Mouse (Mus musculus) left cerebral cortex, adult 2 months (tissue): ENCODE measurements around the gene Isy1. TPM values are rescaled to one million over a fixed set of nuclear protein-coding genes. Genes with fewer than 3 reads are reported as not detected.

Experiments
- DNase-seq, 2 experiments: peaks; one replicate each; pipeline ENCODE4 v3.0.0; 2021 to 2022; ENCODE audit warnings: low spot score in 2 of 2, mixed read lengths in 1 of 2; ENCODE audit errors: extremely low spot score in 1 of 2
- H3K27ac ChIP-seq: fragments of 200-600 bp; 2 replicates; pipeline ENCODE4 v1.8.1; 2022
- H3K4me3 ChIP-seq: fragments of 200-600 bp; 2 replicates; pipeline ENCODE4 v1.8.1; 2022
- CTCF ChIP-seq: fragments of 200-600 bp; IDR thresholded peaks from 2 replicates; pipeline ENCODE4 v1.8.1; 2022; ENCODE audit warnings: antibody characterized with exemption, mild to moderate bottlenecking, moderate library complexity
- intact Hi-C: fragments of 180-260 bp; cut with DNase I; formaldehyde crosslinking; loops from one replicate; pipeline ENCODE4 v1.15.1; 2025
- total RNA-seq, 2 experiments: library from RNA; stranded (reverse); gene quantifications; 2 replicates each; pipeline ENCODE4 v1.2.3; 2021

The Isy1 gene
- total RNA-seq, 2 experiments from 2014 or later = 35.8 to 40.6 TPM

DNA sequence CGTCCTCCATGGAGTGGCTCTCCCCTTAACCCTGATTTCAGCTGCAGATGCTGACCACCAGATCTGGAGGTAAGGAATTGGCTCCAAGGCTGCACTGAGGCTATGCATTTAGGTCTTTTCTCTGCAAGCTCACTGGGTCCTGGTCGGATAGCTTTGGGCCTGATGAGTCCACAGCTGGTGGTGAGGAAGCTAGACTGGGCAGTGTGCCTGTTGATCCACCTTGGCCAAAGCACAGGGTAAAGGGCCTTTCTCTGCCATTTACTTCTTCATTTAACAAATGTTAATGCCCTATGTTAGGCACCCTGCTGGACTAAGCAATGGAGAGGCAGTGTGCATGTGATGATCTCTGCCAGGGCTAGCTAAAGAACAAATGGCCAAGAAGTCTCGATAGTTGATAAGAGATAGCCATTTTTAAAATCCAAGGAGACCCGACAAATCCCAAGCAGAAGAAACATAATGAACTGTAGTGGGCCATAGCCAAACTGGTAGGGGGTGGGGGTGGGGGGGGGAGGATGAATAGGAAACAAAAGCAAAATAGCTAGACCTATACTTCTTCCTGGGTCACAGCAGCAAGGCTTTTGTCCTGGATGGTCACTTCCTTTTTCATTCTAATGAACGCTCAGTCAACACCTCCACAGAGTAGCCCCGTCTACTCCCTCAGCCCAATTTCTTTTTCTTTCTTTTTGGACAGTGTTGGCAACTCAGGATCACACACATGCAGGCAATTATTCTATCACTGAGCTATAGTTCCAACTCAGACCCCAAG lies 43.0 kb downstream of the Isy1 start:
- intact Hi-C loops = no loop called here
- H3K4me3 ChIP-seq = no peak overlapping the region
- no peak overlapping the region for H3K27ac ChIP-seq
- DNase-seq = no peak
- no peak for TF ChIP-seq CTCF

- Histone ChIP-seq H3K4me3 (no peak overlapping the region), H3K27ac (no peak overlapping the region)
- intact Hi-C loops = no loop called here
- TF ChIP-seq CTCF = no peak
- DNase-seq = no peak
Measured at GRCm38 (mm10) chr6:87793821-87794510, 44.6 kb downstream of the Isy1 start.

- intact Hi-C loops = no loop called here
- Histone ChIP-seq H3K4me3 (no peak overlapping the region), H3K27ac (no peak overlapping the region)
- TF ChIP-seq CTCF = no peak
- DNase-seq = no peak
Measured at GRCm38 (mm10) chr6:87791826-87792225, 46.8 kb downstream of the Isy1 start.

DNA sequence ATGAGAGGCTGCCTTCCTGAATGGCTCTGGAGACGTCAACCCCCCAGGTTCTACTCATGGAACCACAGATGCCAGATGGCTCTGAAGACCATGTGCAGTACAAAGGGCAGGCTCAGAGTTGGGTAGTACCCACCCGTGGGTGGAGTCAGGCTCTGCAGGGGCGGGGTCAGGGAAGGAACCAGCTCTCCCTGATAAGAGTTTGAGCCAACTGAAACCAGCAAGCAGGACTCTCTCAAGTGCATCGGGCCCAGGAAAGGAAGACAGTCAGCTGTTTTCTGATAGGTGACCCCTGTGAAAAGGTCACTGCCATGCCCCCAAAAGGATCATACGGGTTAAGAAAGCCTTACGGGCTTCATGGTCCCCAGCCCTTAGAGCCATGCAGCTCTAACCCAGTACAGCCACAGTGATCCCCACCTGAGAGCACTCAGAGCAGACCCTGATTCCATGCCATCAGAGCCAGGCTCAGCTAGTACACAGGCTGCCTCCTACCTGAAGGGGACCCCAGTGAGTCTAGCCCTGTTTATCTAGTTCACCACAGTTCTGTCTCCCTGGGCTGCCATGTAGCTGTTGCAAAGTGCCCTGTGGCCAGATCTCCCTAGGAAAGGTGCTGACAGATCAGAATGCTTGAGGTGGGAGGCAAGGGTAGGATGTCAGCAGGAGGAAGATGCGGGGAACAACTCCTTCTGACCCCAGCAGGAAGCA lies 47.7 kb downstream of the Isy1 start:
- intact Hi-C loops = no loop called here
- Histone ChIP-seq H3K27ac (no peak overlapping the region), H3K4me3 (no peak overlapping the region)
- no peak for DNase-seq
- no peak for TF ChIP-seq CTCF

DNA sequence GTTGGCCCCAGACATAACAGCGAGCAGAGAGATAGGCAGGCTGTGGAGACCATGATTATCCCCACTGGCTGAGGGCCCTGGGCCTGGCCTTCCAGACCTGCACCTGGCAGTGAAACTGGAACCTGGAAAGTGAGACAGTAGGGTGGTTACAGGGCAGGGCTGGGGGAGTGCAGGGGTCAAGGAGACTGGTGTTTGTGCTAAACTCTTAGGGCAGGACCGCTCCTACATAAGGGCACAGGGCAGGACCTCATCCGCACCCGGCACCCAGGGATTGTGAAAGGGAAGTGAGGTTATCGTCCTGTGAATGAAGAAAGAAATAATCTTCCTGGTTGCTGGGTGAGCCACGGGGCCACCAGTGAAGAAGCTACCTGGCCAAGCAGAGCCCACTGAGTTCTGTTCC lies 48.8 kb downstream of the Isy1 start:
- intact Hi-C loops = no loop called here
- DNase-seq = no peak
- H3K27ac ChIP-seq = no peak overlapping the region
- H3K4me3 ChIP-seq = no peak overlapping the region
- TF ChIP-seq CTCF = no peak

- TF ChIP-seq CTCF = no peak
- Histone ChIP-seq H3K27ac (no peak overlapping the region), H3K4me3 (no peak overlapping the region)
- DNase-seq = no peak
- intact Hi-C loops = no loop called here
Measured at GRCm38 (mm10) chr6:87788896-87789587, 49.6 kb downstream of the Isy1 start.

DNA sequence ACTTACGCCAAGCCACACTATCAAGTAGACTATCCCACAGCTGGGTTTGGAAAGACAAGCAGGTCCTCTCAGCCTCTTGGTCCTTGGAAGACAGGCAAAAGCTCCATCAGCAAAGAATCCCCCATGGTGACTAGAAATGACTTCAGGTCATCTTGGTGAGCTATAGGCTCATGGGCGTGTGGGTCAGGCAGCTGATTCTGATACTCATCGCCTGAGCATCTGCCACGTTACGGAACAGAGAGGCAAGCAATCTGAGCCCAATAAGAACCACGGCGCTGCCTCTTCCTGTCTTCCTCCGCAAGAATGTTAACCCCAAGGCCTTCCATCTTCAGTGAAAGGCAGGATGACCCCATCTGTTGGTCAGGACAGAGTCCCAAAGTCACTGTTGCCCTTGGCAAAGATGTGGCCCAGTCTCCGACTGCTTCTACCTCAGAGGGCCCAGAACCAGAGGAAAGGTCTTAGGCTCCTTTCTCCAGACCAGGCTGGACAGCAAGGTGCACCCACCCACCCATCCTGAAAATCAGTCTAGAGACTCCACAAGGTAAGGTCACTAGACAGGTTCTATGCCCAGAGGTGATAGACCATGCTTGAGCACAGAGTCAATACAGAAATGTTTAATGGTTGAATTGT lies 50.2 kb downstream of the Isy1 start:
- no peak overlapping the region for H3K27ac ChIP-seq
- DNase-seq = no peak
- no peak for TF ChIP-seq CTCF
- H3K4me3 ChIP-seq = no peak overlapping the region
- intact Hi-C loops = no loop called here

DNA sequence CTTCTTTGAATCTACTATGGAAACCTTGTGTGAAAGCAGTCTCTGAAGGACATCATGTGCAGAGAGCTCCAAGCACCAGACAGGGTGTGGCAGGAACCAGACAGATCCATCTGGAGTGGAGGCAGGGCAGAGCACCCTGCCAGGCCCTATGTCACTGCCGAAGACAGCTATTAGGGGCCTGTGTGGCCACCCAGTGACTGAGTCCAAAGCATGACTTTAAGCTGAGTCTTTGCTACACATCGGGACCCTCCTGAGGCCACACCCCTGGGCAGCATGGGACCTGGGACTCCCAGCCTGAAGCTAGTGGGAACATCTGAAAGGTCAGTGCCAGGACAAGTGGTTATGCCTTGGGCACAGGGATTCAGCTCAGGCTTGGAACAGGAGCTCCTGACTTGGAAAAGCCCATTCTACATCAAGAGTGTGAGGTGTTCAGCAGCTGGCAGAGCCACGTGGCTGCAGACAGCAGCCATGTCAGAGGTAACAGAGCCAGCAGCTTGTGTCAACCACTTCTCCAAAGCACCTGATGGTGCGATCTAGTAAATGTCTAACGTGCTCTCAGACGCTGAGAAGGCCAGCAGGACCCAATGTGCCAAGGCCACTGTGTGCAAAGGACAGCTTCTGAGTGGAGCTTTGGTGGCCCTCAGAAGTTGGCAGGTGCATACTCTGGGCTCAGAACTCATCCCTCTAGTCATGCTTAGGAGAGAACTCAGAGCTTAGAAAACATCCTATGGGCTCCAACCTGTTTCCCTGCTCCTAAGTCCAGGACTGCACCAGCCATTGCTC lies 51.3 kb downstream of the Isy1 start:
- no peak for TF ChIP-seq CTCF
- intact Hi-C loops = no loop called here
- Histone ChIP-seq H3K4me3 (no peak overlapping the region), H3K27ac (no peak overlapping the region)
- no peak for DNase-seq

- no peak for DNase-seq
- intact Hi-C loops = no loop called here
- no peak for TF ChIP-seq CTCF
- Histone ChIP-seq H3K4me3 (no peak overlapping the region), H3K27ac (no peak overlapping the region)
Measured at GRCm38 (mm10) chr6:87786621-87787020, 52.0 kb downstream of the Isy1 start.

GRCm38 (mm10) chr6:87784033-87784432 lies 54.6 kb downstream of the Isy1 start:
- intact Hi-C loops = no loop called here
- no peak overlapping the region for H3K27ac ChIP-seq
- TF ChIP-seq CTCF = no peak
- no peak overlapping the region for H3K4me3 ChIP-seq
- DNase-seq = no peak
